ENCODE assay signal across 8 mouse cellular contexts in the genomic region with DNA sequence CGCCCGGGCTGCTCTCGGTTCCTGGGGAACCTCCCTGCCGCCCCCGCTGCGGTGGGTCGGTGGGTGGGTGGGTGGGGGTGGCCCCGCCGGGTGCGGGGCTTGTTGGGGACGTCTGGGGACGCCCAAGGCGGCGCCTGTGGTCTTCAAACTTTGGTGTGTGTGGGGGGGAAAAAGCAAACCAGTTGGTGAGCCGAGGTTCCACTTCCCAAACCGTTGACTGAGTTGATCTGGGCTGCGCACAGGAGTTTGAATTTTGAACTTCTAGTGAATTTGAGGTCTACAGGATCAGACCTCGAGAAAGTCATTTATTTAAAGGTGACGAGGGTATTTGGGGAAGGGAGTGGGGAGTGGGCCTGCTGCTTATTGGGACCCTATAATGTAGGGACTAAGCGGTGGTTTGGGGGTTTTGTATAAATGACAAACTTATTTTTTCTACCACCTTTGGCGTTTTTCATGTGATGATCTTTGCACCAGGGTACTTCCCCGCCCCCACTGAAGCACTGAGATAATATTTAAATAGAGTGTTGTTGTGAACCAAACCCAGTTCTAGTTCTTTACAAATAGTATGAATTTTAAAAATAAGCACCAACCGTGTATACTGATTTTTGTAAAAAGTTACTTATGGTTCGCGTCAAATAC. TPM values are rescaled to one million over a fixed set of nuclear protein-coding genes. Genes with fewer than 3 reads are reported as not detected.
A peak's percentile ranks its signal among the peaks of the same experiment; 100 is the strongest.
DNase-seq lines count a peak whose midpoint lies in the region; ATAC-seq and TF ChIP-seq lines count a peak whose summit lies in the region.

No protein-coding gene starts in this region.

- peak; percentile 35 for DNase-seq in CD4-positive, CD25-positive, alpha-beta regulatory T cell, adult 2 months (ENCODE audit: low read depth, low spot score)
- DNase-seq in thymus, adult 2 months, result no peak
- no peak for DNase-seq in thymus, postnatal 25 days
- no peak for DNase-seq in liver, embryonic 14.5 days (ENCODE audit: low read depth in 3 of 3, low spot score in 3 of 3)
- DNase-seq in urinary bladder, adult 2 months (ENCODE audit: low spot score), result no peak
- no peak for DNase-seq in gastrocnemius, adult 18-20 months (ENCODE audit: low spot score)
- no peak for DNase-seq in urinary bladder, postnatal 14 days (ENCODE audit: low spot score)

- TF ChIP-seq POLR2A in thymus, adult 2 months (IDR thresholded peaks at IDR 0.05; ENCODE audit: control insufficient read depth, extremely low read depth, insufficient read depth, low read length, poor library complexity), result no peak

- H3K27me3 ChIP-seq in thymus, adult 2 months (ENCODE audit: control insufficient read depth, insufficient read depth, low read length), result no peaks in the 10 kb centered on the region
- no peaks in the 10 kb centered on the region for H3K27me3 ChIP-seq in liver, embryonic 14.5 days (ENCODE audit: control insufficient read depth, insufficient read depth, low read length)

- TF ChIP-seq CTCF in thymus, adult 2 months (IDR thresholded peaks at IDR 0.05; ENCODE audit: borderline replicate concordance, control insufficient read depth, extremely low read depth, insufficient read depth, low read length, poor library complexity), result no peak
- TF ChIP-seq CTCF in liver, embryonic 14.5 days (IDR thresholded peaks at IDR 0.05; ENCODE audit: low read depth), result no peak

- peak overlapping the region; percentile 90 for H3K4me2 ChIP-seq in liver, embryonic 14.5 days (ENCODE audit: low read depth)

- no peak for TF ChIP-seq EP300 in liver, embryonic 14.5 days (IDR thresholded peaks at IDR 0.05; ENCODE audit: low read depth)

- H3K4me3 ChIP-seq in thymus, adult 2 months (ENCODE audit: control insufficient read depth, insufficient read depth, low read length), result peak overlapping the region; percentile 73
- peak overlapping the region; percentile 73 to 82 for H3K4me3 ChIP-seq in liver, embryonic 14.5 days (ENCODE audit: insufficient read depth in 1 of 2, low read depth in 2 of 2, low read length in 2 of 2)

- H3K9me3 ChIP-seq in liver, embryonic 14.5 days (ENCODE audit: control insufficient read depth, low read length), result no peaks in the 10 kb centered on the region

- H3K27ac ChIP-seq in thymus, adult 2 months (ENCODE audit: control insufficient read depth, insufficient read depth, low read length), result no peak overlapping the region
- peak overlapping the region; percentile 2; the same call in 1 of the 2 replicates for H3K27ac ChIP-seq in liver, embryonic 14.5 days

- ATAC-seq in CD4-positive, CD25-positive, alpha-beta regulatory T cell, adult 4 months, result no peak
- no peak for ATAC-seq in liver, embryonic 14.5 days (ENCODE audit: insufficient read depth)

- H3K4me1 ChIP-seq in thymus, adult 2 months (replicated peaks; ENCODE audit: control insufficient read depth, insufficient read depth, low read length), result peaks cover 5% of the 10 kb centered on the region
- peaks cover 4 to 19% of the 10 kb centered on the region in 2 experiments; a peak in 3 of 4 replicates for H3K4me1 ChIP-seq in liver, embryonic 14.5 days (replicated peaks; ENCODE audit: control insufficient read depth in 2 of 2, insufficient read depth in 2 of 2, low read length in 1 of 2)

- peak overlapping the region; percentile 91 for H3K9ac ChIP-seq in liver, embryonic 14.5 days (replicated peaks)

- no peaks in the 10 kb centered on the region for H3K36me3 ChIP-seq in thymus, adult 2 months (ENCODE audit: control insufficient read depth, insufficient read depth, low read length)
- no peaks in the 10 kb centered on the region for H3K36me3 ChIP-seq in liver, embryonic 14.5 days (replicated peaks; ENCODE audit: control insufficient read depth, insufficient read depth, low read depth)

- WGBS in thymus, adult 2 months, result 18% methylated on average over 25 of the region's 25 CpGs
- WGBS in liver, embryonic 14.5 days (ENCODE audit: insufficient replicate concordance), result 14% methylated on average over 25 of the region's 25 CpGs

RNA-seq across cellular contexts. Expression of a gene that starts 0.6 kb away (rescaled TPM):
- polyA plus RNA-seq in CD4-positive, CD25-positive, alpha-beta regulatory T cell, adult 4 months (2017; shearing (Covaris generic)), result 10 to 100 TPM; 41.8 to 46.0 TPM
- polyA plus RNA-seq in thymus, adult 2 months (2012; rRNA removed), result 36.5 and 39.4 TPM in 2 replicates
- polyA plus RNA-seq in liver, embryonic 14.5 days (2012; rRNA removed), result 10.5 and 16.8 TPM in 2 replicates
- 16.1 and 17.9 TPM in 2 replicates for polyA plus RNA-seq in liver, embryonic 14.5 days (2014; fragmentation: Nextera tagmentation; extraction: Ambion mirVana)
- 48.0 and 63.8 TPM in 2 replicates for polyA plus RNA-seq in urinary bladder, adult 2 months (2012; rRNA removed)
- 10 to 100 TPM; 21.9 to 24.5 TPM for total RNA-seq in gastrocnemius, adult 18-20 months (2021)
